Mouse (Mus musculus): ENCODE data around the gene Zfp592. TPM values are rescaled to one million over a fixed set of nuclear protein-coding genes. Genes with fewer than 3 reads are reported as not detected.

Gene Zfp592
- polyA plus RNA-seq (2015; fragmentation: Nextera tagmentation; extraction: Ambion mirVana) = 8.5 and 9.4 TPM in 2 replicates

- Histone ChIP-seq H3K4me2 (peak within 1 kb of the TSS; percentile 73), H3K9me3 (replicated peaks) (no peaks in the 10 kb centered on the region), H3K27ac (peak within 1 kb of the TSS; percentile 98), H3K27me3 (no peaks in the 10 kb centered on the region), H3K36me3 (no peaks in the 10 kb centered on the region), H3K9ac (peak within 1 kb of the TSS; percentile 99), H3K4me1 (replicated peaks) (peaks cover 37% of the 10 kb centered on the region), H3K4me3 (peak within 1 kb of the TSS; percentile 80)
- WGBS = under 1% methylated on average over 65 of the region's 102 CpGs
- ATAC-seq (replicated peaks; ENCODE audit: insufficient number of reproducible peaks, insufficient read depth, low FRiP score, low read depth) = peak; percentile 92
Observed at GRCm38 (mm10) chr7:80992980-80993833, at the start of gene Zfp592. Zfp592 (plus strand) TSS chr7:80993681.

GRCm38 (mm10) chr7:80947445-80948350, 45.8 kb upstream of the Zfp592 start, which contains the start of gene Sec11a:
Sec11a (minus strand) TSS chr7:80947780.
- H3K4me3 ChIP-seq = peak within 1 kb of the TSS; percentile 95
- H3K27ac ChIP-seq = peak within 1 kb of the TSS; percentile 97
- peaks cover 15% of the 10 kb centered on the region for H3K4me1 ChIP-seq (replicated peaks)
- H3K9ac ChIP-seq = peak within 1 kb of the TSS; percentile 89
- H3K27me3 ChIP-seq = 0 out of 2 replicates have a peak, but pooled peaks cover 3% of the 10 kb centered on the region
- H3K9me3 ChIP-seq (replicated peaks) = no peaks in the 10 kb centered on the region
- peak; percentile 99 for ATAC-seq (replicated peaks; ENCODE audit: insufficient number of reproducible peaks, insufficient read depth, low FRiP score, low read depth)
- no peaks in the 10 kb centered on the region for H3K36me3 ChIP-seq
- H3K4me2 ChIP-seq = peak within 1 kb of the TSS; percentile 73
- WGBS = 2% methylated on average over 44 of the region's 44 CpGs

GRCm38 (mm10) chr7:80951461-80951860, 42.0 kb upstream of the Zfp592 start:
- 81% methylated on average over 4 of the region's 4 CpGs for WGBS
- Histone ChIP-seq H3K4me1 (replicated peaks) (peaks cover 7% of the 10 kb centered on the region), H3K4me3 (no peak overlapping the region), H3K36me3 (no peaks in the 10 kb centered on the region), H3K27ac (no peak overlapping the region), H3K27me3 (0 out of 2 replicates have a peak, but pooled peaks cover 3% of the 10 kb centered on the region), H3K9ac (no peak overlapping the region), H3K4me2 (no peak overlapping the region), H3K9me3 (replicated peaks) (no peaks in the 10 kb centered on the region)
- ATAC-seq (replicated peaks; ENCODE audit: insufficient number of reproducible peaks, insufficient read depth, low FRiP score, low read depth) = no peak

GRCm38 (mm10) chr7:80952140-80952539, 41.3 kb upstream of the Zfp592 start:
- Histone ChIP-seq H3K27ac (no peak overlapping the region), H3K9me3 (replicated peaks) (no peaks in the 10 kb centered on the region), H3K9ac (no peak overlapping the region), H3K27me3 (0 out of 2 replicates have a peak, but pooled peaks cover 3% of the 10 kb centered on the region), H3K4me2 (no peak overlapping the region), H3K4me1 (replicated peaks) (0 out of 2 replicates have a peak, but pooled peaks cover 2% of the 10 kb centered on the region), H3K36me3 (no peaks in the 10 kb centered on the region), H3K4me3 (no peak overlapping the region)
- no peak for ATAC-seq (replicated peaks; ENCODE audit: insufficient number of reproducible peaks, insufficient read depth, low FRiP score, low read depth)
- WGBS = 64% methylated on average over 3 of the region's 3 CpGs

- H3K9me3 ChIP-seq (replicated peaks) = no peaks in the 10 kb centered on the region
- 0 out of 2 replicates have a peak, but pooled peaks cover 3% of the 10 kb centered on the region for H3K27me3 ChIP-seq
- no peak overlapping the region for H3K9ac ChIP-seq
- no peak overlapping the region for H3K4me3 ChIP-seq
- H3K4me2 ChIP-seq = no peak overlapping the region
- no peak overlapping the region for H3K27ac ChIP-seq
- no peak for ATAC-seq (replicated peaks; ENCODE audit: insufficient number of reproducible peaks, insufficient read depth, low FRiP score, low read depth)
- H3K36me3 ChIP-seq = no peaks in the 10 kb centered on the region
- H3K4me1 ChIP-seq (replicated peaks) = no peaks in the 10 kb centered on the region
- WGBS = 79% methylated on average over 2 of the region's 2 CpGs
Observed at GRCm38 (mm10) chr7:80954251-80954650, 39.2 kb upstream of the Zfp592 start.

GRCm38 (mm10) chr7:80956891-80957290, 36.6 kb upstream of the Zfp592 start:
- H3K9ac ChIP-seq = no peak overlapping the region
- H3K4me2 ChIP-seq = no peak overlapping the region
- H3K9me3 ChIP-seq (replicated peaks) = no peaks in the 10 kb centered on the region
- WGBS = 76% methylated on average over 2 of the region's 2 CpGs
- no peak overlapping the region for H3K27ac ChIP-seq
- ATAC-seq (replicated peaks; ENCODE audit: insufficient number of reproducible peaks, insufficient read depth, low FRiP score, low read depth) = no peak
- H3K4me1 ChIP-seq (replicated peaks) = no peaks in the 10 kb centered on the region
- no peak overlapping the region for H3K4me3 ChIP-seq
- H3K27me3 ChIP-seq = no peaks in the 10 kb centered on the region
- no peaks in the 10 kb centered on the region for H3K36me3 ChIP-seq

DNA sequence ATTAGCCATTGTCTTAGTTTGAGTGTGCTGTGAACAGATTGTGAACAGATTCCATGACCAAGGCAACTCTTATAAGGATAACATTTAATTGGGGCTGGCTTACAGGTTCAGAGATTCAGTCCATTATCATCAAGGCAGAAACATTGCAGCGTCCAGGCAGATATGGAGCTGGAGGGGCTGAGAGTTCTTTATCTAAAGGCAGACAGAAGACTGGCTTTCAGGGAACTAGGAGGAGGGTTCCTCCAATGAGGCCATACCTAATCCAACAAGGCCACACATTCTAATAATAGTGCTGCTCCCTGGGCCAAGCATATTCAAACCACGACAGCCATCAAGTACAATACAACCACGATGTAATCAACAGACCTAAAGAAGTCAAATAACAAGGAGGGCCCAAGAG, 34.5 kb upstream of the Zfp592 start:
- no peak overlapping the region for H3K27ac ChIP-seq
- ATAC-seq (replicated peaks; ENCODE audit: insufficient number of reproducible peaks, insufficient read depth, low FRiP score, low read depth) = no peak
- H3K27me3 ChIP-seq = no peaks in the 10 kb centered on the region
- no peak overlapping the region for H3K9ac ChIP-seq
- no peaks in the 10 kb centered on the region for H3K36me3 ChIP-seq
- H3K4me2 ChIP-seq = no peak overlapping the region
- H3K4me3 ChIP-seq = no peak overlapping the region
- H3K9me3 ChIP-seq (replicated peaks) = no peaks in the 10 kb centered on the region
- 49% methylated on average over 3 of the region's 3 CpGs for WGBS
- H3K4me1 ChIP-seq (replicated peaks) = no peaks in the 10 kb centered on the region

GRCm38 (mm10) chr7:80962799-80963198, 30.7 kb upstream of the Zfp592 start:
- no peak overlapping the region for H3K9ac ChIP-seq
- H3K27me3 ChIP-seq = no peaks in the 10 kb centered on the region
- H3K4me1 ChIP-seq (replicated peaks) = no peaks in the 10 kb centered on the region
- H3K9me3 ChIP-seq (replicated peaks) = no peaks in the 10 kb centered on the region
- H3K36me3 ChIP-seq = no peaks in the 10 kb centered on the region
- 69% methylated on average over 6 of the region's 6 CpGs for whole genome bisulfite sequencing
- no peak overlapping the region for H3K4me3 ChIP-seq
- H3K4me2 ChIP-seq = no peak overlapping the region
- ATAC-seq (replicated peaks; ENCODE audit: insufficient number of reproducible peaks, insufficient read depth, low FRiP score, low read depth) = no peak
- H3K27ac ChIP-seq = no peak overlapping the region

DNA sequence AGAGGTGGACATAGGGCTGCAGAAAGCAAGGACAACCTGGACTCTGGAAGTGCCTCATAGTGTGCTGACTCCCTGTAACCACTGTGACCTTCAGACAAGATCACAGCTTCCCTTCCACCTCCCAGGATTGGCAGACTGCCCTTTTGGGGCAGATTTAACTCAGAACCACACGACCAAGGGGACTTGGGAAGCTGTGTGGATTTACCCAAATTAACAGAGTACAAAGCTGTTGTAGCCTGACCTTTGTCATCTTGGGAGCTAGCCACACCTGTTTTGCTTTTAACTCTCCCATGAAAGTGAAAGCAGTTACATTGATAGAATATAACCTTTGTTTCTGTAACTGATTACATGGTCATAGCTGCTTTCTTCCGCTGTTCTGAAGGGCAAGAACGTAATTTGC, 22.6 kb upstream of the Zfp592 start:
- ATAC-seq (replicated peaks; ENCODE audit: insufficient number of reproducible peaks, insufficient read depth, low FRiP score, low read depth) = no peak
- H3K9me3 ChIP-seq (replicated peaks) = no peaks in the 10 kb centered on the region; the same call in 1 of the 2 replicates
- H3K4me1 ChIP-seq (replicated peaks) = peaks cover 5% of the 10 kb centered on the region; the same call in 1 of the 2 replicates
- H3K27me3 ChIP-seq = no peaks in the 10 kb centered on the region
- H3K36me3 ChIP-seq = no peaks in the 10 kb centered on the region
- H3K27ac ChIP-seq = no peak overlapping the region
- H3K9ac ChIP-seq = no peak overlapping the region
- no peak overlapping the region for H3K4me2 ChIP-seq
- WGBS = 64% methylated on average over 3 of the region's 3 CpGs
- no peak overlapping the region for H3K4me3 ChIP-seq

DNA sequence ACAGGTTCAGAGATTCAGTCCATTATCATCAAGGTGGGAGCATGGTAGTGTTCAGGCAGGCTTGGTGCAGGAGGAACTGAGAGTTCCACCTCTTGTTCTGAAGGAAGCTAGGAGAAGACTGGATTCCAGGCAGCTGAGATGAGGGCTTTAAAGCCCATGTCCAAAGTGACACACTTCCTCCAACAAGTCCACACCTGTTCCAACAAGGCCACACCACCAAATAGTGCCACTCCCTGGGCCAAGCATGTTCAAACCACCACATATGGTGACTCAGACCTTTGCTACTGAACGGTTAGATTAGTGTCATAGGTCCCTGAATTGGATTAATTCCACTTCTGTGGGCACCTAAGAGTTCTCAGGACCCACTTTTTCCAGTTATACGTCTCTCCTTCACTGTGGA, 22.1 kb upstream of the Zfp592 start:
- H3K27me3 ChIP-seq = no peaks in the 10 kb centered on the region
- H3K36me3 ChIP-seq = no peaks in the 10 kb centered on the region
- H3K27ac ChIP-seq = no peak overlapping the region
- no peak overlapping the region for H3K9ac ChIP-seq
- peaks cover 5% of the 10 kb centered on the region; the same call in 1 of the 2 replicates for H3K4me1 ChIP-seq (replicated peaks)
- H3K4me2 ChIP-seq = no peak overlapping the region
- no peaks in the 10 kb centered on the region; the same call in 1 of the 2 replicates for H3K9me3 ChIP-seq (replicated peaks)
- 77% methylated on average over 2 of the region's 2 CpGs for WGBS
- no peak overlapping the region for H3K4me3 ChIP-seq
- ATAC-seq (replicated peaks; ENCODE audit: insufficient number of reproducible peaks, insufficient read depth, low FRiP score, low read depth) = no peak

DNA sequence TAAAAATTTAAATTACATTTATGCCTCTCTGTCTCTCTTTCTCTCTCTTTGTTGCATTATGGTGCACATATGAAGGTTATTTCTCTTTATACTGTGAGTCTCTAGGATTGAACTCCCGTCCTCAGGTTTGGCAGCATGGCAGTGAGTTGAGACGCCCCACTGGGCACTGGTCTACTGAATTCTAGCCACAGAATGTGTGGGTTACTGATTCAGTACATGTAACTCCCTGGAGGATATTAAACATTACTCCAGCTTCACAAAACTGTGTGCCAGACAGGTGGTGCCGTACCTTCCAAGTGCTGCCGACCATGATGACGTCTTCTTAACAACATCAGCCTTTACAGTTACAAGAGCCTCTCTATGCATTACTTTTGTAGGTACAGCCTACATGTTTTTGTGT, 21.4 kb upstream of the Zfp592 start:
- Histone ChIP-seq H3K4me1 (replicated peaks) (peaks cover 5% of the 10 kb centered on the region; the same call in 1 of the 2 replicates), H3K4me2 (no peak overlapping the region), H3K27me3 (no peaks in the 10 kb centered on the region), H3K36me3 (no peaks in the 10 kb centered on the region), H3K9ac (no peak overlapping the region), H3K9me3 (replicated peaks) (no peaks in the 10 kb centered on the region; the same call in 1 of the 2 replicates), H3K27ac (no peak overlapping the region), H3K4me3 (no peak overlapping the region)
- no peak for ATAC-seq (replicated peaks; ENCODE audit: insufficient number of reproducible peaks, insufficient read depth, low FRiP score, low read depth)
- 90% methylated on average over 5 of the region's 5 CpGs for WGBS

Data from heart, embryonic 15.5 days (tissue).